Mouse (Mus musculus) mouse embryonic stem cell (cell line): ENCODE data around the gene Bex2.
"Not testable (repeated sequence)": the region's sequence is repeated elsewhere in the genome, so short reads cannot be mapped to it uniquely, and the experiment has no call there.

ENCODE experiments used
- in situ Hi-C, 2 experiments: fragments of 300-500 bp; cut with MboI; formaldehyde crosslinking; loops; 1 replicate in 1 of 2; 3 replicates in 1 of 2; pipeline ENCODE4 v1.14.3; 2019 to 2020; ENCODE audit warnings: low sequenced_read_pairs in 2 of 2, low pct_unique_long_range_greater_than_20kb in 1 of 2, mixed read lengths in 1 of 2; ENCODE audit not compliant: unreplicated experiment in 1 of 2

Gene Bex2

DNA sequence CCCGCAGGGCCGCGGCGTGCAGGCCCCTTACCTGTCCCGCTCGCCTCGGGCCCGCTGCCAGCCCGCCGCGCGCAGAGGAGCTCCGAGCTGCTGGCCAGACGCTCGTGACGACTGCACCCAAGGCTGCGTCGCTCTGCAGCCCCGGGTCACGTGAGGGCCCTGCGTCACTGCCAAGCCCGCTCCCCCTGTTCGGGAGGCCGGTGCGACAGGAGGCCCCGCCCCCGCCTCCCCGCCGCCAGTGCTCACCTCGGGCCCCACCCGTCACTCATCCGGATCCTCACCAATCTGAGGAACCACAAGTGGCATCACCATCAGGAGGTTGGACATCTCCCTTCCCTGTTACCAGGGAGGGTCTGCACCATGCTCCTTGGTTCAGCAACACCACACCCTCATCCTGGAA, at the start of gene Bex2:
Gene Bex2 (minus strand): TSS at position 217 of the 400 bp plus-strand sequence.
- in situ Hi-C loops: not testable (repeated sequence)

DNA sequence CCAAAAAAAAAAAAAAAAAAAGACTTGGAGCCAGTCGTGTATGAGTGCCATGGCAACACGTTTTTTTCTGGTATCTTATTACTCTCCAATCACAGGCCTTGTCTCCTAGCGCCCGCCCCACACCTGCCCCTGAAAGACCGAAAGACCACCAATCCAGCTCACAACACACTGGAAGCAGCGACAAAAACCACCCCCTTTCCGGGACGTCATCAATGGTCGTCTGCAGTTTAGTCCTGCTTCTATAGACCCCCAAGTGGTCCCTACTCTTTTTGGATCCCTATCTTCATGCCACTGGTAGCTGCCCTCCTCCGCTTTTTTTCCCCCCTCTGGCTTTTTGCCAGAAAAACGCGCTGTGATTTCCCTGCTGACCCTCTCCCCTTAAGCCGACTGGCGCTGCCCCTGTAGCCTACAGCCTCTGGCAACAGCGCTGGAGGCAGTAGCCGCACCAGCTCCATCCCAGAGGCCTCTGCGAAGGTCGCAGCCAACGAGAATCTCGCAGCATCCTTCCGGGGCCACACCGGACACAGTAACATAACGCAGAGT, 47.5 kb upstream of the Bex2 start:
- in situ Hi-C loops: no loop called here

DNA sequence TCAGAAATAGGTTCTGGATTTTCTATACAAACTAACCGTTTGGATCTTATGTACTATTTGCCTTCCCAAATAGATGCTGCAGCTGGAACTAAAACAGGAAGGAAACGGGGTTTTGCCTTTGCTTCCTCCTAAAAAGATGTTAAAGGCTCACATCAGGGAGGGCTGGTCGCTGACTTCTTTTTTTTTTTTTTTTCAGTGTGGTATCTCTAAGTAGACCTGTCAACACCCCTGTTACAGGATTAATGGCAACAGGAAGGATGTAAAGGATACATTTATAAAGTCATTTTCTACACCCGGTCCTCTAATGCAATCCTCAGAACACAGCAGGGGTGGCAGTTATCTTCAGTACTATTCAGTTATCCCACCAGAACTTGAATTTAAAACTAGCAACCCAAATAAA, 47.0 kb upstream of the Bex2 start:
- in situ Hi-C loops: no loop called here

DNA sequence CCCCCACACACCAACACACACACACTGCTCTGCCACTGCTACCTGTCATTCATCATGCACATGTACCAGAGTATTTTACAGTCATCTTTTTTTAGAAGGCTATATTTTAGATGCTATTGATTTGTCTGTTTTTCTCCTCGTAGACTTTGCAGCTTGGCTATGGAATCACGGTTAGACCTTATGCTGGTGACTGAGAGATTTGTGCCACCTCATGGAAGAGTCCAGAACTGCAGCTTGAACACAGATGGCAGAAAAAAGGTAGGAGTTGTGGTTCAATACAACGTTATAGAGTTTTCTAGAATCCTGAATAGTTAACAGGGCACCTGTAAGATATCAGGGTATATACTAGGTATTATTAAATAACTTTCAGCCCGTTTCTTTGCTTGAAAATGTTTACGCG, 39.9 kb upstream of the Bex2 start:
- in situ Hi-C loops: no loop called here

DNA sequence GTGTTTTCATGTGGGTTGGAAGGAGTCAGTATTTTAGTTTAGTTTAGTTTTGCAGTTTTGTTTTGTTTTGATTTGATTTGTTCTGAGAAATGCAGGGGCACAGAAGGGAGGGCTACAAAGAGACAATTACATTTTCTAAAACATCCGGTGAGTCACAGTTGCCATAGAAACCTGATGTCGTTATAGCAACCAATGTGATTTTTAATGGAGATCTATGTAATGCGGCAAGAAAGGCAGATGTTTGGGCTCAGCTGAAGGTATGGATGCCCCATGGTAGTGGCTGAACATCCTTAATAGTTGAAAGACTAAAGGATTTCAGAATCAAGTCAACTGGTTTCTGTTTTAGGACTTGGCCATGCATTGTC, 36.7 kb upstream of the Bex2 start:
- in situ Hi-C loops: no loop called here

DNA sequence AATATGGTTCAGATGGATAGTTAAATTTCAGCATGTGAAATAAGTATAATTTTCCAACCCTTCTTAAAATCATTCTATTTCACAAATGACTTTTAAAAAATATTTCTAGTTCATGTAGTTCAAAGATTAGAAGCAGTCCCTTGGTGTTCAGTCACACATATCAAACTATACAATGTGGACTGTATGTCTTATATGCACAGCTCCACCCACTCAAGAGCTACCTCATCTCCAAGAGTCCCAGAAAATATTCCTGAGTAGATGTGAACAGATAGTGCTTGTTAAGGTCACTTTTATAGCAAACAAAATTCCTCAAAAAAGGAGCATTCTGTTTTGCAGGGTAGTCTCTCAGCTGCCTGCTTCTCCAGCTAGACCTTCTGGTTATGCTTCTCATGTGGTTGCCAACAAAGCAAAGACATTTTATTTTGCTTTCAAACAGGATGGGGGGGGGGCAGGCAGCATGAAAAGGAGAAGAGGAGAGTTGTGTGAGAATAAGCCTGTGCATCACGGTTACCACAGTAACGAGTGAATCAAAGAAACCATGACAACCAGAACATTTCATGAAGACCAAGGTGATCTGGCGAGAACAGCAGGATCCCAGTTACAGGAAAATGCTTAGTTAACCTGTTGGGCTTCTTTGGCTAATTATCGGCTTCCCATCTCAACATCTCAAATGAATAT, 36.1 kb upstream of the Bex2 start:
- in situ Hi-C loops: no loop called here

DNA sequence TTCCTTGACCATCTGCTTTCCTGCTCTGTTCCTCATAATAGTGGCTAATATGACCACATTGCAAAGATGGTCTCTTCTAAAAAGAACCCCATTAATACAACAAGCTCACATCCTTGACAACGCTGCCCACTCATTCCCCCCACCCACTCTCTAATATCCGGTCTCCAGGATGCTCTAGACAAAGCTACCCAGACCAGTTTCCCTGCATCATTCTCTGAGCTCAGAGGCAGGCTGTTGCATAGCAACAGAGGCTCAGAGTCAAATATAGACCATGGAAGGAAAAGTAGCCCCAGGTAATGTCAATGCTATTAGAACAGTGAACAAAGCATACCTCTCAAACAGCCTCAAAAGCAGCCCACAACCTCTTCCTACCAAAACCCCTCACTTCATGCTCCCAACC, 26.4 kb upstream of the Bex2 start:
- in situ Hi-C loops: no loop called here

DNA sequence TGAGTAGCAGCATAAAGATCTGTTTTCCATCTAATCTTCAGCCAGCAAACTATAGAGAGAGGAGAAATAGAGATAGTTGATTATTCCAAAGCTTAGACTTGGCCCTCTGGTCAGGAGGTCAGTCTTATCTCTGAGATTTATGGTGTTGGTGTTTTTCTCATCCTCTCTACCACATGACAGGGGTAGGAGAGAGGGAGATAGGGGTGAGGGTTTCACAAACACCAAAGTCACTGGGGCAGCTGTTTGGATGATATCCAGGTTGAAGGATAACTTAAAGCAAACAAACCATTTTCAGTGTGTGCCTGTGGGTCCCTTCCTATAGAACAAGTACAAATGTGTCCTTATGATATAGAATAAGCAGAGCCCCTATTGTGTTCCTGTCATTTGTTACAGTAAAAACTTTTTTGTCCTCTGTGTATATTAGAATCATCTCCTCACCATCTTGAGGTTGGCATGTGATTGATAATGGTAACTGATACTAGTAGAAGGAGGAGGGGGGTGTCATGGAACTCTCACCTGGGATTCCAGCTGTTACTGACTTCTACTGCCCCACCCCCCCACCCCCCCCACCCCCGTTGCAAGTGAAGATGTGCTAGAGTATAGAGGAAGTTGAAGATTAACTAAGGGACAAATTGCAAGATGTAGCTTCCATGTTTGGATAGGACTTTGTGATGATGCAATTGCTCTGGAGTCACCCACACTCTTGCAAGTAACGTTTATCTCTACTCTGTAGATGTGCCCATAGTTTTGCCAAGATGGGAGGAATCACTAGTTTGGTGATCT, 24.7 kb upstream of the Bex2 start:
- in situ Hi-C loops: no loop called here

DNA sequence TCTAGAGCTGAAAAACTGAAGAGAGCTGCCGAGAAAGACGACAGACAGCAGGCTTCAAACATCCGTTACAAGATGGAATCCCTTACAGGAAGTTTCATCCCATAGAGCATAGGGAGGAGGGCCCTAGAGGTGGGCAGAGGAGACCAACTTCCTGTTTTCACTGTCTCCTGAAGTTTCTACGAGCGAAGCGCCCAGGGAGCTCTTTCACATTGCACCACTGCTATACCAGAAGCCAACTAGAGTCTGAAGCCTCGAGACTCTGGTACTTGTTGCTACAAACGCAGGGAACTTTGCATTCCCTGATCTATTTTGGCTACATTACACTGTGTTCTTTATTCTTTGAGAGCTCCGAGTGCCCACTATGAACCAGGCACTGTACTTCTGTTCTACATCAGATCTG, 17.1 kb upstream of the Bex2 start, which contains the start of gene Nxf3:
Gene Nxf3 (minus strand): TSS at position 101 of the 400 bp plus-strand sequence.
- in situ Hi-C loops: no loop called here

DNA sequence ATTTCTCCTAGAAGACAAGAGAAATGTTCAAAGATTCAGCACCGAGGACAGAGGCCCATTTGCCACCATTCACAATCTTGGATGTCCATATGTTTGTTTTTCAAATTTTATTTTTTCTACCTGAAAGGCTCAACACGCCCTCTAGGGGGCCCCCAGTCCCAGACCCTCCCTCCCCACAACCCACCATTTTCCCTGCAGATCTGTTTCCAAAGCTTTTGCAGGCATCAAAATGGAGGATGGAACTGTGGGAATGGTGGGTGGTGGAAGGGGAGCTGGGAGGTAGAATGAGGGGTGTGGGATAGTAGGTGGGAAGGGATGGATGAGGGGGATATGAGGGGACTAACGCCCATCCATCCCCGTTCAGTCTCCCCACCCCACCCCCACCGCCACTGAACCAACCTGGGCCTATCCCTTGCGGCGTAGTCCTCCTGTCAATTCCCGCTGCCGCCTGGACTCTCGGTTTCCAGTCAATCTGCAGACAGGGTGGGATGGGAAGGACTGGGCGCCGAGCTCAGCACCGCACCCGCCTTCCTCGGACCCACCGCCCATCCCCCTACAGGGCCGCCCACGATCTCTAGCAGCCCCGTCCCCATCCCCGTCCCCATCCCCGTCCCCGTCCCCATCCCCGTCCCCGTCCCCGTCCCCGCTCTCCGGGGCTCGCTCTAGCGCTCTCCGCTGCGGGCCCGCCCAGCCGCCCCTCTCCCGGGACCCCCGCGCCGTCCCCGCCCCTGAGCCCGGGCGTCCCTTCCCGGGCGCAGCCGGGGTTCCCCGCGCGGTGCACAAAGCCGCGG, 640 bp downstream of the Bex2 start:
- in situ Hi-C loops: not testable (repeated sequence)

DNA sequence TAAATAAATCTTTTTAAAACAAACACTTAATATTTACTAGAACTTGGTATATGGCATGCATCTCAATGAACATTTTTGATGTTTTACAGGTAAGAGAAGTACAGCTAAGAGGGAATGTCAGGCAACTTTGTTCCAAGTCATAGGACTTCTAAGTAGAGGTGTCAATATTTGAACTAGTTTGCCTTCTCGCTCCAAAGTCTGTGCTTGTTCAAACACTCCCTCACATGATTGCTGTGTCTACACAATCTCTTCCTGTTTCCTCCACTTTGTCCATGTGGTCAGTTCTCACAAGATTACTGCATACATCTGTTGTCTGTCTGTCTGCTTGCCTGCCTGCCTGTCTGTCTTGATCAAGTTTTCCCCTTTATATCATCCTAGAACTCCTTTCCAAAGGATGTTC, 7.3 kb downstream of the Bex2 start:
- in situ Hi-C loops: no loop called here

DNA sequence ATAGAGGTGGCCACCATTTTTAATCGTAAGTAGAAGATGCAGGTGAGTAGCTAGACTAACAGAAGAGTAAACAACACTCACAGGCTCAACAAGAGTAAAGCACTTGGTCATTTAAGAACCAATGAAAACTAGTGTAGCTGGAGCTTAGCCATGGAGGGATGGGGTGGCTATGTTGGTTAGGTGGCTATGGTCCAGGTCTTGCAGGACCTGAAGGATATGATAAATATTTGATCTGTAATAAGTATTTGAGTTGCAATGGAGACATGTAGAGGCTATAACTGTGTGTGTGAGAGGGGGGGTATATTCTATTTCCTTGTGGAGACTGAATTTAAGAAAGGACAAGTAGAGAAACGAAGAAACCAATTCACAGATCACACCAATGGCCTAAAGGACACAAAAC, 16.8 kb downstream of the Bex2 start:
- in situ Hi-C loops: no loop called here

DNA sequence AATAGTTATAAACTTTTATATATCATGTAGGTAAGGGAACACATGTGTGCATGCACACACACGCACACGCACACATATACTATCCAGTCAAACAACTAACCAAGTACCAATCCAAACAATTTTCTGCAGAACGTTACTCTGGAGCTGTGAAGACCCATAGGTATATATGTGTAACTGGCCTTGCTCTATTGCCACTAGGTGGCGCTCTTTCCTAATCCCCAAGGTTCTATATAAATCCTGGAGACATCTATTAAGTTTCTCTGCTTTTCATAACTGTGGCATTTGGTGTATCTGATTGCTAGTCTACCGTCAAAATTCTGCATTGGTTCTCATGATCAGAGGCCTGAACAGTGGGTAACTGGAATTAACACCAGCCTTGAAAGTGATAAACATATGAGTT, 20.5 kb downstream of the Bex2 start:
- in situ Hi-C loops: no loop called here

DNA sequence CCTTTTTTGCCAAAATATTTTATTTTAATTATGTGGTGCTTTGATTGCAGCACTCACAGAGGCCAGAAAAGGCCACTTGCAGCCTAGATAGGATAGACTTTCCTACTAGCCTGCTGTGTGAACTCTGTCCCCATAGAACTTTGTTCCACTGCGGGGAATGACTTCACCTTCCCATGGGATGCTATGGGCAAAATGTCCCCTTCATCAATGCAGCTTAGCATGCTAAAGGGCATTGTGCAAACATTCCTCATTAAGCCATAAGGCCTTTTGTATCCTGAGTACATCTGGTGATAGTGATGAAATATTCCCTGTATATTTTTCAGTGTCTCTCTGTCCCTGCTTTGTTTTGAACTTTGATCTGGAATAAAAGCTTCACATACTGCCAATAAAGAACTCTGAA, 24.3 kb downstream of the Bex2 start:
- in situ Hi-C loops: no loop called here

DNA sequence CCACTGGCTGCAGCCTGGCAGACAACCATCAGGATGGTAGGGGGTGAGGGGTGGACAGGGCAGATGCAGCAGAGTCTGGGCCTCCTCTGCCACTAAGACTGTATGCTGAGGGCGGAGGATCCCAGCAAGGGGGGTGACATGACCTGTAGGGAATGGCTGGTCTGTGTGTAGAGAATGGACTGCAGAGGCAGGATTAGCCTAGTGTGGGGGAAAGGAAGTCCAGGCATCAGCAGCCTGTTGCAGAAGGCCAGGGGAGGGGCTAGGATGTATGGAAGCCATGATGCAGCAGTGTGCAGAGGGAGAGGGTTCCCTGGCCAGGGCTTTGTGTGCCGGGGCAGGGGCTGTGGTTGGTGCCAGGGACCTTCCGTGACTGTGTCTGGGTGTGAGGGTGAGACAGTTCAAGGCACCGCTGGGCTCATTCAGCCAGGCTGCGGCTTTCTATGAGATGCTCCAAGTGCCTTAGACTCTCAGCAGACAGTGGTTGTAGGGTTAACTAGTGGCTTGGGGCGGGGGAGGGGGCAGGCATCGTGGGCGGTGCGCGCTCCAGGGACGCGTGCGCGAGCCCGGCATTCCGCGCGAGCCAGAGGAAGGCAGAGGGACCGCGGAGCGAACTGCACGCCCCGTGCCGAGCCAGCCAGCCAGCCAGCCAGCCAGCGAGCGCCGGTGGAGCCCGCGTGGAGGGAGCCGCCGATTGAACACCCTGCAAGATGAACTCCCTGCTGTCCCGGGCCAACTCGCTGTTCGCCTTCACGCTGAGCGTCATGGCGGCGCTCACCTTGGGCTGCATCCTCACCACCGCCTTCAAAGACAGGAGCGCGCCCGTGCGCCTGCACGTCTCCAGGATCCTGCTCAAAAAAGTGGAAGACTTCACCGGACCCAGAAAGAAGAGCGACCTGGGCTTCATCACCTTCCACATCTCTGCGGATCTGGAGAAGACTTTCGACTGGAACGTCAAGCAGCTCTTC, 35.0 kb downstream of the Bex2 start, which contains the start of gene Arxes1:
Gene Arxes1 (plus strand): TSS at position 569 of the 965 bp plus-strand sequence.
- in situ Hi-C loops: not testable (repeated sequence)

DNA sequence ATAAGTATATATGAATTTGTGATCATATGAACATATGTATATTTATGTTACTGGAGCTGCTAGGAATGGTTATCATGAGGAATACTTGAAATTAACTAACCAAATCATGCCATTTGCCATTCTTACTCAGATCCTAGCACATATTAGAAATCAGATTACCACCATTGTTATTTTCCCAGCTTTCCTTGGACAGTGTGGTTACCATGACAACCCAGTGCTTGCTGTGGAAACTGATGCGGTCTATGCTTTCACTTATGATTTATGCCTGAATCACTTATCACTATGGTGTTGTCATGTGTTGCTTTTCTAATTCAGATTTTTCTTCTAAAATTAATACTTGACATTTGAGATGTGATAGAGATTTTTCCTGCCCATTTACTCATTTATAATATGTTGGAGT, 37.7 kb downstream of the Bex2 start:
- in situ Hi-C loops: no loop called here
